ENCODE assay signal across 36 mouse cellular contexts in the genomic region with DNA sequence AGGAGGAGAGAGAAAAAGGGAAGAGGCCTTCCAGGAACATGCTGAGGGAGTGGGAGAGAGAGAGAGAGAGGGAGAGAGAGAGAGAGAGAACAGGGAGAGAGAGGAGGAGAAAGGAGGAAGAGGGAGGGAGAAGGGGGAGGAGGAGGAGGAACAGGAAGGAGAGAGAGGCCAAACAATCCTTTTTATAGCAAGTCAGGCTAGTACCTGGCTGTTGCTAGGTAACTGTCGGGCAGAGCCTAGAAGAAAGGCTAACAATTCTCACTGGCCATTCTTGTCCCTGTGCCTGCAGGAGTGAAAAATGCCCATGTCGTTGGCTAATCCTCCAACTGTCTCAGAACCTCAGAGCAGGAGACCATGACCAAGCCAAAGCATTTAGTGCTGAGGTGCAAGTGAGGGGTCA. TPM values are rescaled to one million over a fixed set of nuclear protein-coding genes. Genes with fewer than 3 reads are reported as not detected.
DNase-seq lines count a peak whose midpoint lies in the region; ATAC-seq and TF ChIP-seq lines count a peak whose summit lies in the region.
"Had no signal": no experiment of that assay in that cellular context is flagged by ENCODE, and none has a peak within 500 bp of the region (broad histone marks: within the 10 kb centered on the region; RNA-seq: fewer than 3 reads in every experiment).

No protein-coding gene starts in this region.

- 30% methylated on average over 2 of the region's 2 CpGs for WGBS in hindbrain, embryonic 12.5 days
- WGBS in hindbrain, embryonic 11.5 days = 56% methylated on average over 2 of the region's 2 CpGs
- 26% methylated on average over 2 of the region's 2 CpGs for WGBS in lung, embryonic 14.5 days
- WGBS in thymus, adult 2 months = 27% methylated on average over 2 of the region's 2 CpGs
- 14% methylated on average over 2 of the region's 2 CpGs for WGBS in midbrain, postnatal 0 days

- H3K4me1 ChIP-seq in hindbrain, embryonic 12.5 days = no peaks in the 10 kb centered on the region
- no peaks in the 10 kb centered on the region for H3K4me1 ChIP-seq in hindbrain, embryonic 11.5 days (replicated peaks; ENCODE audit: control insufficient read depth, insufficient read depth, low read length)
- no peaks in the 10 kb centered on the region for H3K4me1 ChIP-seq in lung, embryonic 14.5 days (ENCODE audit: insufficient read depth)
- peaks cover 51% of the 10 kb centered on the region for H3K4me1 ChIP-seq in thymus, adult 2 months (replicated peaks; ENCODE audit: control insufficient read depth, insufficient read depth, low read length)
- no peaks in the 10 kb centered on the region for H3K4me1 ChIP-seq in midbrain, postnatal 0 days (ENCODE audit: insufficient read depth, low read length)
- H3K4me1 ChIP-seq: embryonic facial prominence, embryonic 12.5 days; forebrain, embryonic 12.5 days; limb, embryonic 13.5 days; liver, embryonic 12.5 days; neural tube, embryonic 12.5 days; stomach, embryonic 15.5 days had no signal

- H3K4me3 ChIP-seq in hindbrain, embryonic 12.5 days = no peak overlapping the region
- no peak overlapping the region for H3K4me3 ChIP-seq in hindbrain, embryonic 11.5 days (ENCODE audit: low read depth, low read length)
- H3K4me3 ChIP-seq in lung, embryonic 14.5 days (ENCODE audit: low read depth, low read length) = no peak overlapping the region
- no peak overlapping the region for H3K4me3 ChIP-seq in thymus, adult 2 months (ENCODE audit: control insufficient read depth, insufficient read depth, low read length)
- no peak overlapping the region for H3K4me3 ChIP-seq in midbrain, postnatal 0 days (ENCODE audit: low read depth, low read length)
- H3K4me3 ChIP-seq: embryonic facial prominence, embryonic 12.5 days; forebrain, embryonic 12.5 days; limb, embryonic 13.5 days; liver, embryonic 12.5 days; megakaryocyte, embryonic 14.5 days; neural tube, embryonic 12.5 days; stomach, embryonic 15.5 days had no signal

- H3K27me3 ChIP-seq in hindbrain, embryonic 12.5 days = no peaks in the 10 kb centered on the region
- H3K27me3 ChIP-seq in hindbrain, embryonic 11.5 days (ENCODE audit: control insufficient read depth, insufficient read depth, low read length) = no peaks in the 10 kb centered on the region
- H3K27me3 ChIP-seq in lung, embryonic 14.5 days (ENCODE audit: insufficient read depth, low read length) = no peaks in the 10 kb centered on the region
- no peaks in the 10 kb centered on the region for H3K27me3 ChIP-seq in thymus, adult 2 months (ENCODE audit: control insufficient read depth, insufficient read depth, low read length)
- no peaks in the 10 kb centered on the region for H3K27me3 ChIP-seq in midbrain, postnatal 0 days (ENCODE audit: insufficient read depth, low read length)
- H3K27me3 ChIP-seq: embryonic facial prominence, embryonic 12.5 days; forebrain, embryonic 12.5 days; limb, embryonic 13.5 days; liver, embryonic 12.5 days; megakaryocyte, embryonic 14.5 days; neural tube, embryonic 12.5 days; stomach, embryonic 15.5 days had no signal

- no peak overlapping the region for H3K4me2 ChIP-seq in hindbrain, embryonic 12.5 days (replicated peaks)
- no peak overlapping the region for H3K4me2 ChIP-seq in hindbrain, embryonic 11.5 days (replicated peaks; ENCODE audit: low read depth, low read length)
- no peak overlapping the region for H3K4me2 ChIP-seq in lung, embryonic 14.5 days
- H3K4me2 ChIP-seq in midbrain, postnatal 0 days (ENCODE audit: low read depth, low read length, poor library complexity, severe bottlenecking) = no peak overlapping the region
- H3K4me2 ChIP-seq: embryonic facial prominence, embryonic 12.5 days; forebrain, embryonic 12.5 days; limb, embryonic 13.5 days; liver, embryonic 12.5 days; neural tube, embryonic 12.5 days; stomach, embryonic 15.5 days had no signal

- no peaks in the 10 kb centered on the region for H3K9me3 ChIP-seq in hindbrain, embryonic 12.5 days (replicated peaks)
- no peaks in the 10 kb centered on the region for H3K9me3 ChIP-seq in hindbrain, embryonic 11.5 days (ENCODE audit: control insufficient read depth, low read length)
- no peaks in the 10 kb centered on the region for H3K9me3 ChIP-seq in lung, embryonic 14.5 days (ENCODE audit: low read depth, low read length)
- H3K9me3 ChIP-seq in midbrain, postnatal 0 days (ENCODE audit: low read length) = no peaks in the 10 kb centered on the region
- H3K9me3 ChIP-seq: embryonic facial prominence, embryonic 12.5 days; forebrain, embryonic 12.5 days; limb, embryonic 13.5 days; liver, embryonic 12.5 days; megakaryocyte, embryonic 14.5 days; neural tube, embryonic 12.5 days; stomach, embryonic 15.5 days had no signal

- no peak for TF ChIP-seq POLR2A in thymus, adult 2 months (IDR thresholded peaks at IDR 0.05; ENCODE audit: control insufficient read depth, extremely low read depth, insufficient read depth, low read length, poor library complexity)

- 0 out of 2 replicates have a peak, but pooled peaks have one; percentile 22 for ATAC-seq in hindbrain, embryonic 12.5 days (ENCODE audit: low FRiP score)
- ATAC-seq in hindbrain, embryonic 11.5 days (ENCODE audit: low FRiP score) = no peak
- 0 out of 2 replicates have a peak, but pooled peaks have one; percentile 31 for ATAC-seq in lung, embryonic 14.5 days (ENCODE audit: insufficient read depth)
- peak; percentile 72 for ATAC-seq in midbrain, postnatal 0 days (ENCODE audit: low FRiP score)
- ATAC-seq: activated CD4-positive, CD25-positive, alpha-beta regulatory T cell, adult 4 months; liver, embryonic 12.5 days had no signal

- no peak overlapping the region for H3K27ac ChIP-seq in hindbrain, embryonic 12.5 days
- no peak overlapping the region for H3K27ac ChIP-seq in hindbrain, embryonic 11.5 days (ENCODE audit: low read depth, low read length)
- H3K27ac ChIP-seq in lung, embryonic 14.5 days (ENCODE audit: low read depth) = no peak overlapping the region
- H3K27ac ChIP-seq in thymus, adult 2 months (ENCODE audit: control insufficient read depth, insufficient read depth, low read length) = peak overlapping the region; percentile 24
- no peak overlapping the region for H3K27ac ChIP-seq in midbrain, postnatal 0 days (ENCODE audit: low read depth, low read length)
- H3K27ac ChIP-seq: embryonic facial prominence, embryonic 12.5 days; forebrain, embryonic 12.5 days; limb, embryonic 13.5 days; liver, embryonic 12.5 days; neural tube, embryonic 12.5 days; stomach, embryonic 15.5 days had no signal

- TF ChIP-seq CTCF in lung, embryonic 14.5 days (IDR thresholded peaks at IDR 0.05; ENCODE audit: low read depth) = no peak
- TF ChIP-seq CTCF in thymus, adult 2 months (IDR thresholded peaks at IDR 0.05; ENCODE audit: borderline replicate concordance, control insufficient read depth, extremely low read depth, insufficient read depth, low read length, poor library complexity) = no peak
- TF ChIP-seq CTCF in midbrain, postnatal 0 days (IDR thresholded peaks at IDR 0.05) = no peak

- H3K9ac ChIP-seq in hindbrain, embryonic 12.5 days = no peak overlapping the region
- H3K9ac ChIP-seq in hindbrain, embryonic 11.5 days (ENCODE audit: low read depth, low read length) = no peak overlapping the region
- no peak overlapping the region for H3K9ac ChIP-seq in lung, embryonic 14.5 days
- no peak overlapping the region for H3K9ac ChIP-seq in midbrain, postnatal 0 days (replicated peaks; ENCODE audit: low read length, poor library complexity, severe bottlenecking)
- H3K9ac ChIP-seq: embryonic facial prominence, embryonic 12.5 days; forebrain, embryonic 12.5 days; limb, embryonic 13.5 days; liver, embryonic 12.5 days; neural tube, embryonic 12.5 days; stomach, embryonic 15.5 days had no signal

- no peaks in the 10 kb centered on the region for H3K36me3 ChIP-seq in hindbrain, embryonic 12.5 days
- H3K36me3 ChIP-seq in hindbrain, embryonic 11.5 days (ENCODE audit: control insufficient read depth, insufficient read depth, low read length) = no peaks in the 10 kb centered on the region
- H3K36me3 ChIP-seq in lung, embryonic 14.5 days (ENCODE audit: insufficient read depth) = no peaks in the 10 kb centered on the region
- H3K36me3 ChIP-seq in thymus, adult 2 months (ENCODE audit: control insufficient read depth, insufficient read depth, low read length) = no peaks in the 10 kb centered on the region
- H3K36me3 ChIP-seq in midbrain, postnatal 0 days (ENCODE audit: insufficient read depth, low read length) = no peaks in the 10 kb centered on the region
- H3K36me3 ChIP-seq: embryonic facial prominence, embryonic 12.5 days; forebrain, embryonic 12.5 days; limb, embryonic 13.5 days; liver, embryonic 12.5 days; neural tube, embryonic 12.5 days; stomach, embryonic 15.5 days had no signal

- no peak for DNase-seq in hindbrain, embryonic 11.5 days (ENCODE audit: low spot score)
- DNase-seq in lung, embryonic 14.5 days = peak; percentile 9
- no peak for DNase-seq in lung, postnatal 4 days
- no peak for DNase-seq in thymus, adult 2 months
- DNase-seq in thymus, postnatal 4 days = no peak
- peak; percentile 34 for DNase-seq in midbrain, postnatal 0 days (ENCODE audit: low spot score)
- no peak for DNase-seq in gastrocnemius, postnatal 4 days (ENCODE audit: low spot score in 2 of 2)
- DNase-seq: adrenal gland, adult 8-10 months; cerebellum, adult 2 months; cerebellum, postnatal 25 days; gastrocnemius, postnatal 36 days; kidney, adult 9 months; kidney, postnatal 14 days; lung, adult 2 months; retina, postnatal 1 day; right cerebral cortex, postnatal 4 days had no signal

RNA-seq across cellular contexts. Expression of a gene that starts 16.7 kb away (rescaled TPM):
- not detected in 2 replicates for polyA plus RNA-seq in hindbrain, embryonic 12.5 days (2016; fragmentation: Nextera tagmentation; extraction: Ambion mirVana)
- not detected in 2 replicates for polyA plus RNA-seq in hindbrain, embryonic 11.5 days (2014; fragmentation: Nextera tagmentation; extraction: Ambion mirVana)
- not detected in 2 replicates for polyA plus RNA-seq in lung, embryonic 14.5 days (2014; fragmentation: Nextera tagmentation; extraction: Ambion mirVana)
- polyA plus RNA-seq in thymus, adult 2 months (2012; rRNA removed) = 19.5 and 19.7 TPM in 2 replicates
- total RNA-seq in midbrain, postnatal 0 days (2014; rRNA removed) = 0.05 TPM in 1 of 2 replicates, not detected in the other
- not detected in 2 replicates for polyA plus RNA-seq in midbrain, postnatal 0 days (2015; fragmentation: Nextera tagmentation; extraction: Ambion mirVana)
- total RNA-seq in gastrocnemius, postnatal 4 days (2021) = under 1 TPM; 0.15 to 0.21 TPM
- total RNA-seq: MEL had no signal
- polyA plus RNA-seq: C2C12; embryonic facial prominence, embryonic 12.5 days; forebrain, embryonic 12.5 days; heart, embryonic 14.5 days; intestine, embryonic 14.5 days; limb, embryonic 13.5 days; liver, embryonic 12.5 days; neural tube, embryonic 12.5 days had no signal

RNA-seq across cellular contexts. Expression of a gene that starts 33.2 kb away (rescaled TPM):
- polyA plus RNA-seq in hindbrain, embryonic 12.5 days (2016; fragmentation: Nextera tagmentation; extraction: Ambion mirVana) = not detected in 2 replicates
- polyA plus RNA-seq in hindbrain, embryonic 11.5 days (2014; fragmentation: Nextera tagmentation; extraction: Ambion mirVana) = not detected in 2 replicates
- polyA plus RNA-seq in lung, embryonic 14.5 days (2014; fragmentation: Nextera tagmentation; extraction: Ambion mirVana) = not detected in 2 replicates
- polyA plus RNA-seq in thymus, adult 2 months (2012; rRNA removed) = not detected in 2 replicates
- total RNA-seq in midbrain, postnatal 0 days (2014; rRNA removed) = not detected in 2 replicates
- not detected in 2 replicates for polyA plus RNA-seq in midbrain, postnatal 0 days (2015; fragmentation: Nextera tagmentation; extraction: Ambion mirVana)
- total RNA-seq in gastrocnemius, postnatal 4 days (2021) = not detected
- total RNA-seq: adrenal gland, adult 8-10 months; gastrocnemius, adult 18-20 months; gastrocnemius, postnatal 36 days; heart, adult 8-10 months; heart, postnatal 25 days; layer of hippocampus, adult 18-20 months; layer of hippocampus, postnatal 14 days; left cerebral cortex, postnatal 14 days; MEL had no signal
- polyA plus RNA-seq: activated CD4-positive, CD25-positive, alpha-beta regulatory T cell, adult 4 months; C2C12; cerebellum, adult 2 months; embryonic facial prominence, embryonic 12.5 days; forebrain, embryonic 12.5 days; heart, embryonic 14.5 days; intestine, embryonic 14.5 days; limb, embryonic 13.5 days; liver, embryonic 12.5 days; lung, adult 2 months; neural tube, embryonic 12.5 days; stomach, embryonic 15.5 days; thymus, postnatal 0 days had no signal

RNA-seq across cellular contexts. Expression of a gene that starts 45.8 kb away (rescaled TPM):
- polyA plus RNA-seq in hindbrain, embryonic 12.5 days (2016; fragmentation: Nextera tagmentation; extraction: Ambion mirVana) = 0.68 and 0.74 TPM in 2 replicates
- polyA plus RNA-seq in hindbrain, embryonic 11.5 days (2014; fragmentation: Nextera tagmentation; extraction: Ambion mirVana) = 0.25 and 0.39 TPM in 2 replicates
- 1.6 and 2.2 TPM in 2 replicates for polyA plus RNA-seq in lung, embryonic 14.5 days (2014; fragmentation: Nextera tagmentation; extraction: Ambion mirVana)
- polyA plus RNA-seq in thymus, adult 2 months (2012; rRNA removed) = 86.9 and 99.7 TPM in 2 replicates
- 0.76 and 0.99 TPM in 2 replicates for total RNA-seq in midbrain, postnatal 0 days (2014; rRNA removed)
- 1.4 TPM in 2 replicates for polyA plus RNA-seq in midbrain, postnatal 0 days (2015; fragmentation: Nextera tagmentation; extraction: Ambion mirVana)
- total RNA-seq in gastrocnemius, postnatal 4 days (2021) = 10 to 100 TPM; 10.1 to 10.4 TPM
- polyA plus RNA-seq: forebrain, embryonic 12.5 days had no signal

RNA-seq across cellular contexts. Expression of a gene that starts 55.3 kb away (rescaled TPM):
- 162 and 166 TPM in 2 replicates for polyA plus RNA-seq in hindbrain, embryonic 12.5 days (2016; fragmentation: Nextera tagmentation; extraction: Ambion mirVana)
- polyA plus RNA-seq in hindbrain, embryonic 11.5 days (2014; fragmentation: Nextera tagmentation; extraction: Ambion mirVana) = 178 and 191 TPM in 2 replicates
- polyA plus RNA-seq in lung, embryonic 14.5 days (2014; fragmentation: Nextera tagmentation; extraction: Ambion mirVana) = 145 and 154 TPM in 2 replicates
- polyA plus RNA-seq in thymus, adult 2 months (2012; rRNA removed) = 83.6 and 84.8 TPM in 2 replicates
- total RNA-seq in midbrain, postnatal 0 days (2014; rRNA removed) = 76.1 and 97.7 TPM in 2 replicates
- 117 and 119 TPM in 2 replicates for polyA plus RNA-seq in midbrain, postnatal 0 days (2015; fragmentation: Nextera tagmentation; extraction: Ambion mirVana)
- 10 to 100 TPM; 86.5 to 99.4 TPM for total RNA-seq in gastrocnemius, postnatal 4 days (2021)

Comparison
In these comparisons a context has a peak if more than half of its experiments do, and no peak if none do; other contexts are left out.
1. DNase-seq: peak in lung, embryonic 14.5 days (single experiment) and midbrain, postnatal 0 days (single experiment); none in hindbrain, embryonic 11.5 days (single experiment), lung, postnatal 4 days (0 of 2), thymus, adult 2 months (single experiment), thymus, postnatal 4 days (single experiment) and gastrocnemius, postnatal 4 days (0 of 2).
2. RNA of a gene that starts 16.7 kb away (polyA plus RNA-seq): 19.5 to 19.7 TPM in thymus, adult 2 months; not detected in midbrain, postnatal 0 days, not detected in hindbrain, embryonic 12.5 days, not detected in hindbrain, embryonic 11.5 days and not detected in lung, embryonic 14.5 days; every median in the first group is over 10 times any median in the second.
3. RNA of a gene that starts 45.8 kb away (polyA plus RNA-seq): 86.9 to 99.7 TPM in thymus, adult 2 months; 1.6 to 2.2 TPM in lung, embryonic 14.5 days, 1.4 TPM in midbrain, postnatal 0 days, 0.68 to 0.74 TPM in hindbrain, embryonic 12.5 days and 0.25 to 0.39 TPM in hindbrain, embryonic 11.5 days; every median in the first group is over 10 times any median in the second.